Mouse (Mus musculus): Measurements from ENCODE around the gene Cox15.

The Cox15 gene

GRCm38 (mm10) chr19:43752489-43753225 lies at the start of gene Cox15, which contains the start of gene Cutc:
TSS of gene Cox15 (minus strand) at chr19:43753000.
TSS of gene Cutc (plus strand) at chr19:43752996.
- peak; percentile 91 for DNase-seq (ENCODE audit: low spot score)

GRCm38 (mm10) chr19:43801427-43802051 lies 48.7 kb upstream of the Cox15 start:
- no peak for DNase-seq (ENCODE audit: low spot score)

- DNase-seq (ENCODE audit: low spot score) = peak; percentile 56
These were observed 44.4 kb upstream of the Cox15 start for GRCm38 (mm10) chr19:43797216-43797615.

GRCm38 (mm10) chr19:43795511-43795910 lies 42.7 kb upstream of the Cox15 start:
- DNase-seq (ENCODE audit: low spot score) = no peak

- no peak for DNase-seq (ENCODE audit: low spot score)
These were observed 41.2 kb upstream of the Cox15 start for GRCm38 (mm10) chr19:43793951-43794350.

- no peak for DNase-seq (ENCODE audit: low spot score)
These were observed 39.7 kb upstream of the Cox15 start for GRCm38 (mm10) chr19:43792537-43792936.

GRCm38 (mm10) chr19:43789817-43790216 lies 37.0 kb upstream of the Cox15 start:
- DNase-seq (ENCODE audit: low spot score) = no peak

- DNase-seq (ENCODE audit: low spot score) = no peak
These were observed 33.6 kb upstream of the Cox15 start for GRCm38 (mm10) chr19:43786249-43787026.

- no peak for DNase-seq (ENCODE audit: low spot score)
These were observed 32.0 kb upstream of the Cox15 start for GRCm38 (mm10) chr19:43784761-43785160.

GRCm38 (mm10) chr19:43781980-43782379 lies 29.2 kb upstream of the Cox15 start, which contains the start of gene Abcc2:
TSS of gene Abcc2 (plus strand) at chr19:43782192.
- DNase-seq (ENCODE audit: low spot score) = no peak

- no peak for DNase-seq (ENCODE audit: low spot score)
These were observed 27.6 kb upstream of the Cox15 start for GRCm38 (mm10) chr19:43780391-43780790.

GRCm38 (mm10) chr19:43777308-43777707 lies 24.5 kb upstream of the Cox15 start:
- no peak for DNase-seq (ENCODE audit: low spot score)

- no peak for DNase-seq (ENCODE audit: low spot score)
These were observed 23.8 kb upstream of the Cox15 start for GRCm38 (mm10) chr19:43776561-43776960.

GRCm38 (mm10) chr19:43775433-43775832 lies 22.6 kb upstream of the Cox15 start:
- no peak for DNase-seq (ENCODE audit: low spot score)

GRCm38 (mm10) chr19:43772311-43772710 lies 19.5 kb upstream of the Cox15 start:
- DNase-seq (ENCODE audit: low spot score) = no peak

GRCm38 (mm10) chr19:43771499-43771969 lies 18.7 kb upstream of the Cox15 start:
- DNase-seq (ENCODE audit: low spot score) = no peak

- DNase-seq (ENCODE audit: low spot score) = no peak
These were observed 17.8 kb upstream of the Cox15 start for GRCm38 (mm10) chr19:43770584-43770983.

GRCm38 (mm10) chr19:43769366-43769960 lies 16.7 kb upstream of the Cox15 start:
- no peak for DNase-seq (ENCODE audit: low spot score)

GRCm38 (mm10) chr19:43767549-43768322 lies 14.9 kb upstream of the Cox15 start:
- DNase-seq (ENCODE audit: low spot score) = no peak

GRCm38 (mm10) chr19:43766451-43766850 lies 13.7 kb upstream of the Cox15 start:
- no peak for DNase-seq (ENCODE audit: low spot score)

- DNase-seq (ENCODE audit: low spot score) = no peak
These were observed 9.6 kb upstream of the Cox15 start for GRCm38 (mm10) chr19:43762410-43762809.
